Mouse (Mus musculus): ENCODE data around the gene Stox2. TPM values are rescaled to one million over a fixed set of nuclear protein-coding genes. Genes with fewer than 3 reads are reported as not detected.

The Stox2 gene
- total RNA-seq, 2 experiments from 2014 or later: 10.1 to 13.6 TPM

DNA sequence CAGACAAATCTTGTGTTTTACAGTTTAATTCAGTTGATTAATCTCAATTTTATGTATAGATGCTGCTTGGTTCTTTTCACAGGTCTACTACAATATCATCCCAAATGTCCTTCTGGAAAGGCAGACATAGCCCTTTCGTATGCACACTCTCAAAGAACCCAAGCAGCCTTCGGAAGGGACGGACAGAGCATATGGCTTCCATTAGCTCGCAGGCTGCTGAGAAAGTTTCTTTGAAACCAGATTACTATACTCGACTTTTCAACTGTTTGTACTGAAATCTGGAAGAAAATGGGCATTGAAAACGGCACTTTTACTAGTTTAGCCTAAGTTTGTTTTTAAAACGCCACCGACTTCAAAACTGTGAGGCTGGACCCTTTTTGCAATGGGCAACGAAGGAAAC, 234.9 kb downstream of the Stox2 start:
- intact Hi-C loops (cut with DNase I): no loop called here

DNA sequence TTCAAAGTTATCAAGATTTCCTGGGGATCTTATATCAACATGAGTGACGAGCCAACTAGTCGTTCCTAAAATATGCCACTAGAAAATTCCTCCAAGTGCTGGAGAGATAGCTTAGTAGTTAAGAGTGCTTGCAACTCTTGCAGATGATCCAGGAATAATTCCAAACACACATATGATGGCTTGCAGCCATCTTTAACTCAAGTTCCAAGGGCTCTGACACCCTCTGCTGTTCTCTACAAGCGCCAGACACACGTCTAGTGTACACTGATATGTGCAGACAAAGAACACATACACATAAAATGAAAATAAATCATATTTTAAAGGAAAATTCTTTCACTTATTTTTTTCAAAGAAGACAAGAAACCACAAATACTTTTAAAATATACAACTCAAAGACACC, 237.9 kb downstream of the Stox2 start:
- no peak for DNase-seq
- intact Hi-C loops (cut with DNase I): loop anchor here (5.0 kb wide), 1 partner anchor 159 kb away; no protein-coding TSS in a partner anchor

More for the DNA sequence above, 234.9 kb downstream of the Stox2 start:
- DNase-seq: no peak

DNA sequence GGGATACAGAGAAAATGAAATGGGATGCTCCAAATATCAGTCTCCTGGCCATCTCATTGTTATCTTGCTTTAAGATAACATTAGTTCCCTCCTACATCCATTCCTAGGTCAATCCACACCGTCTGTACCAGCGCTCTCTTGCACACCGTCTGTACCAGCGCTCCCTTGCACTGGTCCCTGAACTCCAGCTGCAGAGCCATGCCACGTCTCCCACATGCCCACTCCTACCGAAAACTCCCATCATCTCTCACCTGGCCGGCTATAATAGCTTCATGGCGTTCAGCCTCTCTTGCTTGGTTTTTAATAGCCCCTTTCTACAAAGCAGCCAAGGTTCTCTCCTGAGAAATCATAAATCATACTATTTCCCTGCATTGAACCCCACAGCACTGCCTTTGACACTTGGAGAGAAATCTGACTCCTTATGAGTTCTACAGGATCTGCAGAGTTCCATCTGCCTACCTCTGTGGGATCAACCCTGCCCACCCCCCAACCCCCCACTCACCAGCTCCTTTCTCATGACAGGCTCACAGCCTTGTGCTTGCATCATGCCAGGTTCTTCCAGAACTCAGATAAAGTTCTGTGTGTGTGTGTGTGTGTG, 239.4 kb downstream of the Stox2 start:
- no peak for DNase-seq
- intact Hi-C loops (cut with DNase I): loop anchor here (5.0 kb wide), 1 partner anchor 161 kb away; no protein-coding TSS in a partner anchor

DNA sequence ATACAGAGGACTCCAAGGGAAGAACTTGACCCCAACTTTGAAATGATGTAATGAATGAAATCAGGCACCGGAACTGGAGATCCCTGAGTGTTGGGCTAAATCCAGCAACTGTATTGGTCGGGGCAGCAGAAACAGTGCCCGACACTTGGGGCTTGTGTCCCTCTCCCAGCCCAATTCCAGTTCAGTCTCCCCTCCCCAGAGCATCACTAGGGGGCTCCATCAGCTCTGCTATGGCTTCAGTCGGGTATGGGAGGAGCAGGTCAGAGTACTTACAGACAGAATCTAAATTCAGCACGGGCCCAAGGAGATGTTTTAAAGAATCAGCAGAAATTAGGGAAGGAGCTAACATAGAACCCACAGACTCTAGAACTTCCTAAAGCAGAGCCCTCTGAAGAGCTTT, 240.7 kb downstream of the Stox2 start:
- intact Hi-C loops (cut with DNase I): loop anchor here (5.0 kb wide), 1 partner anchor 162 kb away; no protein-coding TSS in a partner anchor
- no peak for DNase-seq

DNA sequence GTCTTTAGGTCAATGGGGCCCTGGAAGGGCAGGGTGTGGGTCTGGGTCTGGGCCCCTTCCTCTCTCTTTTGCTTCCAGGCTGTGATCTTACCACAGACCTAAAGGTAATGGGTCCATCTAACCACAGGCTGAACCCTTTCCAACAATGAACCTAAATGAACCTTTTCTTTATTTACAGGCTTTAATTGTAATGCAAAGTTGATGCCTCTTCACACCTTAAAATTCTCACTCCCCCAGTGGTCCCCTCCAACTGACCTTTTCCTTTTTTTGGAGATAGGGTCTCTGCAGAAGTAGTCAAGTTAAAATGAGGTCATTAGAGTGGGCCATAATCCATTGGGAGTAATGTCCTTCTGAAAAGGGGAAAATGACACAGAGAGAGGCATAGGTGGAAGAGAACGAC, 249.8 kb downstream of the Stox2 start:
- no peak for DNase-seq
- intact Hi-C loops (cut with DNase I): no loop called here

DNA sequence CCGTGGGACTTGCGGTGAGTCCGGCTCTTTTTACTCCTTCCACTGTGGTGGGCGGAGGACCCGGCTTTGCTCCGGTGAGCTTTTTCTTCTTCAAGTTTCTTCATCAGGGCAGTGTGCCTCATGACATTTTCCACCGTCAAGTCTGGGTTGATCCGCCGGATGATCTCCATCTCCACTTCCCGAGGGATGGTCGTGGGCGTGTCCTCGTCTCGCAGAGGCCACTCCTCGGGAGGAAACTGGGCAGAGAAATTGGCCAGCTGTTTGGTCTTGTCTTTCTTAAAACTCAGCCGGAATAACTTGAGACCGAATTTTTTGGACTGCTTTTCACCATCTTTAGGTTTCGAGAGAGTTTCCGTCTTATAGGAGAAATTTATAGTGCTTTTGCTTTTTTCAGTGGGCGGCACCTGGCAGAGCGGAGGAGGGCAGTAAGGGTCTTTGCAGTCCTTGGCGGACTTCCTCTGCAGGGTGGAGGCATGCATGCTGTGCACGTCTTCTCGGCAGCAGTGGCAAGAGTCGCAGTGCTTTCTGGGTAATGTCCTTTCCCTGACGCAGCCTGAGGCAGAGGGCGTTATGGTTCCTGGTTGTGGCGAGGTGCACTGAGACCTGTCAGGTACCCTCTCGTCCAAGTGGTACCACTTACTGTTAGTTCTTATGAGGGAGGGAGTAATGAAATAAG, 252.7 kb downstream of the Stox2 start:
- intact Hi-C loops (cut with DNase I): no loop called here
- no peak for DNase-seq

DNA sequence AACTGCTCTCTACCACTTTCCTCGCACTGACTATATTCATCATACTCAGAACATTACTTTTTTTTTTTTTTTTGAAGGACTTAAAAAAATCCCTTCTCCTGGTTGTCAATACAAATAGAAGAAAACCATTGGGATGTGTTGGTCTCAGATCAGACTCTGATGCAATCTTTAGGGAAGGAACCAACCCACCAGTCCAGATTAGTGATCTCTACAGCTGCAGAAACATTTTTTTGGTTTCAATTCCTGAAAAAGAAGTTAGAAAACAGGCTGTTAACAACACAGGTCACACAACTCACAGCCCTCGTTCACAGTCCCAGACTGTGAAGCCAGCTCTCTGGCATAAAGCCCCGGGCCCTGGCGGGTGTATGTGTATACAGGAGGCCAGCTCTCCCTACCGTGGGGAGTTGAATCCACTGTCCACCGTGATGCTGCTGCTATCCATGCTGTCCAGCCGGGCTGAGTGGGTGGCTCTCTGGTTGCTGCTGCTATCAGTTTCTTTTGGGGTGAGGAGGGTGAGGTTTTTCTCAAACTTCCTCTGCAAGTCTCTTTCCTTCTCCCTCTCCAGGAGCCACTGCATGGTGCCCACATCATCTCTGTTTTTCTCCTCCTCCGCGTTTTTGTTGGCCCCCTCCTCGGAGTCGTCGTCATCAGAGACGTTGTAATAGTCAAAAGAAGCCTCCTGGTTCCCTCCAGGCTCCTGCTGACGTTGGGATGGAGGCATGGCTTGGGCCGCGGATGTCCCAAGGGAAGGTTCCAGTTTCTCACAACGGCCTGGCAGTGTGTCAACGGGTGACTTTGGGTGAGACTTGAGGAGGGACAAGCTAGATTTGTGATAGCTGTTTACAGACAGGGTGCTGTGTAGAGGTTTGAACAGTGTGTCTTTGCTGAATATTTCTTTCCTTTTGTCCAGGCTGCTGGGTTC, 254.5 kb downstream of the Stox2 start:
- intact Hi-C loops (cut with DNase I): no loop called here
- peak; percentile 41 to 54 for DNase-seq

DNA sequence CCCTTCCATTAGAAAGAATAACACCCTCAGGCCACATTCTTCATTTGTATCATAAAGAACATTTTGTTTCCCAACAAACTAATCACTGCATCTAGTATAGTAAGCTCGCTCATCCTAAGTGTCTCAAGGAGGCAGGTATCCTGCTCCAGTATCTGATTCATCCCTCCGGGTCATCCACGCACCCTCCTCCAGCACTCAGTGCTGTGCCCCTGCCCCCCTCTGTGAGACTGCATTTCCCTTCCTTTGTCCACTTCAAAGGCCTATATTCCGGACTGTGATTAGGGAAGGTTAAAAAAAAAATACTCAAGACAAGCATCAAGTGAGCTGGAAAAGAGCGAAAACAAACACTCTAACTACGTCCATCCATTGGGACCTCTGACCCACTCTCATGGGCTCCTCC, 260.8 kb downstream of the Stox2 start:
- no peak for DNase-seq
- intact Hi-C loops (cut with DNase I): no loop called here

DNA sequence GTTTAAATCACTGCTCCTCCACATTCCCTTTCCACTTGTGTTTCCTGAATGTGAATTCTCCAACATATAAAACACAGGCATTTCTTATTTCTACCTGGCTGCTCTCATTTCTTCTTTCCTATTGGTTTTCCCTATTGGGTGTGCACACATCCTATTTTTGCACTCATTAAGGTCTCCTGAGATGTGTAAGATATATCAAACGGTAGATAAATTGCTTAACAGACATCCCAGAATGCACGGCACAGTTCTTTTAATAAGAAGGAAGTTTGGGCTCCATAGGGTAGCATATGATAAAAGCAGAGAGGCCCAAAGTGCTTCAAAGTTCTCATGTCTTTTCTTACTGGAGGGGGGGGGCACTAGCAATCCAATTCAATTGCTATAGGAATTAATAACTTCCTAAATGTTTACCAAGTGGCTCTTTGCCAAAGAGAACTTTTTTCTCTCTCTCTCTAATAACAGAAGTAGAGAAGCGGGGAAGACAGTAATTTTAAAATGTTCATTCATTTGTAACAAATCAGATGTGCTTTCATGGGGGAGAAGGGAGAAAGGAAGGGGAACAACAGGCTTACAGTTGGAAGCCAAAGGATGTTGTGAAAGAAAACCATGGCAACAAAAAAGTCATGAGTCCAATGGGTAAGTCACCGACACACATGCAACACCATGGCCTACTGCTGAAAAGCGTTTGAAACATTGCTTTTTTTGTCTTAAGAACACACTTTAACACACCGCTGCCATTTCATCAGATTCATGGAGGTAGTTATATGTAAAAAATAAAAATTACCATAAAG, 263.2 kb downstream of the Stox2 start:
- intact Hi-C loops (cut with DNase I): no loop called here
- no peak for DNase-seq

DNA sequence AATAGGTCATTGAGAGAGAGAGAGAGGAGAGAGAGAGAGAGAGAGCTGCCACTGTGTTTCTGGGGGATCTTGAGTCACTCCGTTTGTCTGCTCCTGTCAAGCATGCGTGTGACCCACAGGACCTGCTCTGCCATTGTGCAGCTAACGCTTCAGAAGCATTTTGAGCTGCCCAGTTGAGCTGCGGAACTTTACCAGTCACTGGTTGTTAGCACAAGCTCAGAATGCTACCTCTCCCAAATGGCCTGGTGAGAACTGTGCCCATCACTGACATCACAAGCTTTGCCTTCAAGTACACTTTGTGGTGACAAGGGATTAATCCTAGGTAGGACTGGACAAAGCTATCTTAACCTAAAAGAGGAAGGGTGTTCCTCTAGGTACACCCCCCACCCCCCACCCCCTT, 263.9 kb downstream of the Stox2 start:
- DNase-seq: no peak
- intact Hi-C loops (cut with DNase I): no loop called here

DNA sequence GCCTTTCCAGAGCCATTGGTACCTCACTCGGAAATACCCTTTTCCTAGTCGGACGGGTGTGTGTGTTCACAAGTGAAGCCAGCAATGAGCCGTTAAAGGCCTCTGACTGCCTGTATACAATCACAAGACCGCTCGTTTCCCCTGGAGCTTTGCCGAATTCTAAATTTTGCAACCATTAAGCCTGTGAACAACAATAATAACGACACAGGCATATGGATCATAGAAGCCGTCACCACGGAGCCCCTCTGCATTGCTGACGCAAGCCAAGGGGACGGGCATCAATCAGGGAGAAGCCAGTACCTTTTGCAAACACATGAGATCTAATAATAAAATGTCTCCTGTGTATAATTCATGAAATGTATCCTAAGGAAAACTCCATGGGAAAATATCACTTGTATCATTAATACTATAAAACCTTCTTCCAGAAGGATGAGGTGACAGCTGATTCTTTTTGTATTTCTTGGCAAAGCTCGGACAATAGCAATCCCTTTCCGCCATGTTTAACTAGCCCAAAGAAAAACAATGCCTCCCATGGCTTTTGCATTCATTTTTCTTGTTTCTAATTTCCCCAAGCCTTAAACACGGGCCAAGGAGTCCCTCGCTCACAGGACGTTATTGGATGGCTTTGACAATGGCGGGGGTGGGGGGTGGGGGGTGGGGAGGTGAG, 265.0 kb downstream of the Stox2 start:
- intact Hi-C loops (cut with DNase I): no loop called here
- no peak for DNase-seq

DNA sequence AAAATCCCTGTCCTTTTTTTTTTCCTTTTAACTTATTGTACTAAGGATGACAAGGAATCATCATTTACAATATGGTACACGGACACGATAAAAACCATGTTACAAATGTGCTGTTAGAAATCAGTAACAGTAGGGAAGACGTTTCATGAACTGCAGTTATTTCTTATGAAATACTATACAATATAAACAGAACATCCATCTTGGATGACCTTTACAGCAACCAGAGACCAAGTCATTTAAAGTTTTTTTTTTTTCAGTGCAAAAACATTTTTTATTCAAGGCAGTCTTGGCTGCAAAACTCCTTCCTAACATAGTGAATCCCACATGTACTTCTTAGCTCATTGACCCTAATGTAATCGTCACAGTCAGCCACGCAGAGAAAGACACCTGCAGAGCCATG, 266.0 kb downstream of the Stox2 start:
- intact Hi-C loops (cut with DNase I): no loop called here
- no peak for DNase-seq

DNA sequence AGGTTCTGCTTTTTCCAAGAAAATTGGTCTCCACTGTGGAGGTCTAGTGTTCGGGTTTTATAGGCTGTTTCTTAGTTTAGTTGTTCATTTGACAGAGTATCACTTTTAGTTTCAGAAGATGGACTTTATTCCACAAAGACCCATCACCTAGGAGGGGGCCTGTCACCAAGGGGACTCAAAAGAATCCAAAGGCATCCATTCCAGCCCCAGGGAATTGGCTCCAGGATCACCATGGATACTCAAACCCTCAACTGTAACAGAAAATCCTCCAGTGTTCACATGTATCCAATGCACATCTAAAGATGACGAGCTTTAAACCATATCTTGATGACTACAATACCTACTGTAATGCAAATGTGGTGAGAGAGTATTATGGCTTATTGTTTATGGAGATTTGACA, 267.4 kb downstream of the Stox2 start:
- intact Hi-C loops (cut with DNase I): no loop called here
- no peak for DNase-seq

DNA sequence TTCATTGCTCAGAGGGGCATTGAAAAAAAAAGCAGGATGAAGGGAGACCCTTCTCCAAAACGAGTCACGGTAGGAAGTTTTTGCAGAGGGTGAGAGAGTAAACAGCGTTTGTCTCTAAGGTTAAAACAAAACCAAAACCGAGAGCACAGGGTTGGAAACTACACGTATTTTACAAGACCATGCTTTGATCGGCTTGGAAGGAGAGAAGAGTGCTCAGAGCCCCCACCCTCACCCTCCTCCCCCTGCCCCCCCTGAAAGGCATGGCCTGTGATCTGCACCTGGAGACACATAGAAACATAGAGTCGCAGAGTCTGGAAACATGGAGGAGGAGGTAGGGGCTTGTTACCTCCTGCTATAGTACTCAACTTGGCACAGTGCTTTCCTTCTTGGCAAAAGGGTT, 272.3 kb downstream of the Stox2 start:
- intact Hi-C loops (cut with DNase I): no loop called here
- no peak for DNase-seq

DNA sequence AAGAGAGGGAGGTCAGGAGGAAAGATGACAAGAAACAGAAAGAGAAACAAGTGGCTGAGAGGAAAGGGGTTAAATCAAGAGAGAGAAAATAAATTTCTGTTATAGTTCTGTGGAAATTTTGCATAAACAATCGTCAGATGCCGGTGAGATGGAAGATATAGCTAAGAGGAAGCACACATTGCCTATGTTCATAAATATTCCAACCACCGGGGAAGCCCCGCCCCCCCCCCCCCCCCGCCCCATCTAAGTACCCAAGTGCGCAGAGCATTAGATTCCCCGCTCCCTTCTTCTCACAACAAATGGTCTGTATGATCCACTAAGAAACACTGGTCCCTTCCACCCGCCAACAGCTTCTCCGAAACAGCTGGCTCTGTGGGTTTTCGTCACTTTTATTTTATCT, 273.3 kb downstream of the Stox2 start:
- no peak for DNase-seq
- intact Hi-C loops (cut with DNase I): no loop called here

DNA sequence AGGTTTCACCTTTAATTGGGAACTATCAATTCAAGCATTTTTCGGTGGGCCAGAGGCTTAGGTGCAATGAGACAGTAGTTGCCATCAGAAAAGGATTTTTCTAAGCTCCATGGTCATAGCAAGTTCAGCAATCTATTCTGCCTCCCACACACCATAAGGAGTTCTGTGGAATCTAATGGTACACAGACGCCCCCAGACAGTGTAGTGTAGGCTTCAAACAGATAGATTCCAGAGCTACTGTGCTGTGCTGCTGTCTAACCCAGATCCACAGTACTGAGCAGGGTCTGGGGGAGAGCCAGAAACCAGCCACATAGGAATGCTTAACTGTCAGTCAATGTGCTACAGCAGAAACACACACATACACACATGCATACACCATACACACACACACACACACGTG, 285.5 kb downstream of the Stox2 start:
- intact Hi-C loops (cut with DNase I): no loop called here

DNA sequence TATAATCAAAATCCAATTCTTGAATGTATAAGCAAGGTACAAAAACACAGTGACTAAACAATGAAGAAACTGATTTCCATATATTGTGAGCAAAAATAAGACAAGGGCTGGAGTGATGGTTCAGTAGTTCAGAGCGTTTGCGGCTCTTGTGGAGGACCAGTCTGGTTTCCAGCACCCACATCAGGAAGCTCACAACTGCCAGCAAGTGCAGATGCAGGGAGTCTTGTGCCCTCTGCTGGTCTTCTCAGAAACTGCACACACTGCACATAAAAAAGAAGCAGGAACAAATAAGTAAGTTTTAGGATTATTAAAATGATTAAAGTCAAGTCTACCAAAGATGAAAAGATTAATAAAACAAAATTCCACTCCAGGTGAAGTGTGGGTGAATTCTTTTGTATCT, 291.6 kb downstream of the Stox2 start:
- DNase-seq: no peak
- intact Hi-C loops (cut with DNase I): no loop called here

More for the DNA sequence above, 285.5 kb downstream of the Stox2 start:
- no peak for DNase-seq

DNA sequence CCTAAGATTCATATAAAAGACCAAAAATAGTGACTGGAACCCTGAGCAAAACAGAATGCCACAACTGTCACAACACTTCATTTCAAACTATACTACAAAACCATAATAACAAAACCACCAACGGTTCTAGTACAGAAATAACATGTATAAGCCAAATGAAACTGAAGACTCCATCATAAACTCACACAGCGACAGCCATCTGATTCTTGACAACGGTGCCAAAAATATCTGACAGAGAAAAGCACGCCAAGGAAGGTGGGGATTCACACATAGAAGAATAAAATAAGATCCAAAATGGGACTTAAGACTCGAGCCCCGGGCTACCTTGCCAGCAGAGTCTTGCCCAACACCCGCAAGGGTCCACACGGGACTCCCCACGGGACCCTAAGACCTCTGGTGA, 300.9 kb downstream of the Stox2 start:
- no peak for DNase-seq
- intact Hi-C loops (cut with DNase I): no loop called here

DNA sequence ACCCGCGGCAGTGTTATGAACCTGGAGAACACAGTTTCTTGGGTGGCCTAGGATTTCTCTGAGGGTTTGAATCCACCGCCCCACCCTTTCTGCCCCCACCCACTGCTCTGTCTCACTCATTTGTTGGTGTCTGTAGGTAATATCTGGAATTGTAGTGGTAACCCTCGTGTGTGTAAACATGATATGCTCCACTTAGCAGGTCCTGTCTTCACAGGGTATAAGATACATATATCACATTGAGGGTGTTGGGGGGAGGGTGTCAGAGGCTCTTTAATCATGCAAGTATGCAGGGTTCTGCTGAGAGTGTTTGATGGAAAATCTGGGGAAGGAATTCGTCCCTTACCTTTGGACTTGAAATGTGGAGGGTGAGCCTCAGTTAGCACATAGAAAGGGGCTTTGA, 310.1 kb downstream of the Stox2 start:
- DNase-seq: no peak
- intact Hi-C loops (cut with DNase I): no loop called here

DNA sequence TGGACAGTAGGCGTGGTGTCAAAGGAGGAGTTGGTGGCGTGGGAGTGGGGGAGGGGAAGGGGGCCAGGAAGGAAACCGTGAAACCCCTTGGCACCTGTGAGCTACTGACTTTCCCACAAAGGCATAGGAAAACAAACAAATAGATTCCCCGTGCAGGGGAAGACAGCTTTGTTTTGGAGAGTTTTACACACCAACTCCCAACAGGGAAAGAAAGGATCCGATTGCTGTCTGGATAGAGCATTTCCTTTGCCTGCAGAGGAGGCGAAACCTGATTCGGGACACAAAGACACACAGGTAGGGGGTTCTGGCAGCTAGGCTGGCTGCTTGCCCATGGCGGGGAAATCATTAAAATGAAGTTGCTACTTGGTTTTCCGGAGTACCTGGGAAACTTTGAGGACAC, 310.6 kb downstream of the Stox2 start:
- DNase-seq: no peak
- intact Hi-C loops (cut with DNase I): no loop called here

Data from heart, postnatal 36 days (tissue).